Mouse (Mus musculus): ENCODE measurements around the gene Plce1.

DNA sequence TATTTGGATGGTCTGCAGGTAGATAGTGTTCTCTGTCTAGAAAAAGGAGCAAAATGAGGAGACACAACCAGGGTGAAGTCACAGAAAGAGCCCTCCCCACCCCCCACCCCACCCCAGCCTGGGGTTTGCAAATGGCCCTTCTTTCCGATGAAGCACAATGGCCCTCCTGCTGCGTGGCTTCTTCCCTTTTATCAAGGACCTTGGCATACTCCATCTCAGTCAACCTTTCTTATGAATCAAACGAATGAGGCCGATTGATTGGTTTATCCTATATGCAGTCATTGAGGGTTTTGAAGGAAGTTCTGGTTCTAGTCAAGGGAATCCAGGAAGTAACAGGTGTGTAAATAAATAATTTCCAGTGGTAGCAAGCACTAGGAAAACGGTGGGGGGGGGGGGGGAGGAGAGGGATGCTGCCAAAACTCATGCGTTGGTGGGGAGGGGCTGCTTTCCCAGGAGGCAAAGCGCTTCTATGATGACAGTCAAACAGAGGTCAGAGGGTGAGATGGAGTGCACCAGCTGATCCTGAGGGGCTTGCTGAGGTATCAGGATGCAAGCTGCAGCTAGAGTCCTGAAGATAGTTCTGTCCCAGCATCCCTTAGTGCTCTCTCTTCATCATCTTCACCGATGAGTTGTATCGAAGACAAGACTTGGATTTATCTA lies 27.2 kb downstream of the Plce1 start:
- TF ChIP-seq EP300 (IDR thresholded peaks at IDR 0.05; ENCODE audit: low read depth) = no peak
- TF ChIP-seq CTCF (IDR thresholded peaks at IDR 0.05; ENCODE audit: low read depth) = no peak

Data from liver, embryonic 14.5 days (tissue).